Mouse (Mus musculus) thymus, postnatal 10 days (tissue): ENCODE measurements around the gene Madd.

ENCODE experiments used
- DNase-seq, 2 experiments: peaks; one replicate each; pipeline ENCODE4 v3.0.0; 2021; ENCODE audit warnings: low spot score in 2 of 2

The Madd gene

DNA sequence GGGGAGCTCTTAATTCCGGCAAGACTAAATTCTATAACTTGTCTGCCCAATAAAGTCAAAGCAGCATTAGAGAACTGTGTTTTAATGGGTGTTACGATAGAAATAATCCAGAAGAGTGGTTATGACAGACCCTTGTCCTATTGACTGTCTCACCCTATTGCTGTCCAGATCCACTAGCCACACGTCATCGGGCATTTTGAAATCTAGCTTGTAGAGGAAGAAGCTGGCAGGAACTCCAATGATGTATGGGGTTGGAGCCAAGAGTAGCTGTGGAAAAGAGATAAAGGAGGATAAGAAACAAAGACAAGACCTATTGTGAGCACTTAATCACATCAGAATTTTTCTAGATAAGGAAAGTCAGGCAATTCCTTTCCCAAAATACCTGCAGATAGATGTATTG lies 8.1 kb downstream of the Madd start:
- DNase-seq = no peak

DNA sequence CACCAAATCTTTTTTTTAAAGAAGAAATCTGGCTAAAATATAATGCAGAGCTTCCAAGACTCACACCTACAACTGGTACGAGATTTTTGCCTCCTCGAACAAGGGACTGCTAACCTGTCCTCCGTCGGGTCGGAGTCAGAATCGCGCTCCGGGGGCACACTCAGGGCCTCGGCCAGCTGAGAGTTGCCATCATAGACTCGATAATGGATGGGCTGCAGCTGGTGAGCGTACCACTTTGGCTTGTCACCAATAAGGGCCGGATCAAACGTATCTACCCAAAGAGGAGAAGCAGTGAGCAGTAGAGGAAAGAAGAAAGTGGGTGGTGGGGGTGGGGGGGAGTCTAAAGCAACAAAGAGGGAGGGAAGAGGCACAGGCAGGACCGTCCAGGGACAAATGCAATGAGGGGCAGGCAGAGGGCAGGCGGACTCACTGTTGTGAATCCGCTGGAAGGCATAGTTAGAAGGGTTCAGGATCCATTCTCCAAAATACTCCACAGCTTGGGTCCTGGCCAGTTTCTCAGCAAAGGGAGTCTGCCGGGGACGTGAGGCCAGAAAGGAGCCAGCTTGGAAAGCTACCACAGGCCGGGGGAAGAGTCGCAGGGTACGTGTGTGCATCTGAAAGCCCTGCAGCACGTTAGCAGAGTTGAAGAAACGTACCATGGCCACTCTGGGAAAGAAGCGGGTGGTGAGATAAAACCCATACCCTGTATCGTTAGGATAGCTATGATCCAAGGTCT lies 13.9 kb downstream of the Madd start:
- no peak for DNase-seq

DNA sequence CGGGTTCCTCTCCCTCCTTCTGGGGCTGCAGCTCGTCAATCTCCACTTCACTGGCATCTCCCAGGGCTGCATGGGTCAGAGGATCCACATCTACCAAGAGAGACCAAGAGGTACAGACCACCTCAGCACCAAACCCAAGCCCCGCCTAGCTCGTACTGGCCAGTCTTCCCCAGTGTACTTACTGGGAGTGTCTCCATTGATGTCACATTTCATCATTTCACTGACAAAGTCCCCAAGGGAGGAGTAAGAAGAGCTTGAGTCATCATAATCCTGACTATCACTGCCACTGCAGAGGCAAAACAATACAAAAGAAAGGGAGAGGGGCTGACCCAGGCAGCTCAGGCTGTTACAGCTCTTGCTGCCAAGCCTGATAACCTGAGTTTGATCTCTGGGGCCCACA lies 16.0 kb downstream of the Madd start:
- no peak for DNase-seq

GRCm38 (mm10) chr2:91164991-91165390 lies 18.6 kb downstream of the Madd start:
- no peak for DNase-seq

DNA sequence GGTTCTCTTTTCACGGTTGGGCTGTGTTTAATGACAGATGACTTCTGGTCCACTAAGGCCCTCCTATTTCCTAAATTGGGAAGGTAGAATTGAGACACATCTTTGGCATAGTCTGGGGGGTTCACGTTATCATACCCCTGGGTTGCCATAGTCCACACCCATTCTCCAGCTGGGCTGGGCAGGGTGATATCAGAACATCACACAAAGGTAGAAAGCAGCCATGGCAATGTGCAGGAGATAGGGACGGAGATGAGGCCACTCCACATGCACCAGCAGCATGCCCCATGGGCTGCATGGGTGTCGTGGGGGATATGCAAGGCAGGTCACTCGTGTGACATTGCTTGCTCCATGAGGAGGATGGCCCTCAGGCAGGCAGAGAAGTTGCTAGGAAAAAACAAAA lies 20.1 kb downstream of the Madd start:
- DNase-seq = no peak

- no peak for DNase-seq
Observed at GRCm38 (mm10) chr2:91162952-91163351, 20.7 kb downstream of the Madd start.

DNA sequence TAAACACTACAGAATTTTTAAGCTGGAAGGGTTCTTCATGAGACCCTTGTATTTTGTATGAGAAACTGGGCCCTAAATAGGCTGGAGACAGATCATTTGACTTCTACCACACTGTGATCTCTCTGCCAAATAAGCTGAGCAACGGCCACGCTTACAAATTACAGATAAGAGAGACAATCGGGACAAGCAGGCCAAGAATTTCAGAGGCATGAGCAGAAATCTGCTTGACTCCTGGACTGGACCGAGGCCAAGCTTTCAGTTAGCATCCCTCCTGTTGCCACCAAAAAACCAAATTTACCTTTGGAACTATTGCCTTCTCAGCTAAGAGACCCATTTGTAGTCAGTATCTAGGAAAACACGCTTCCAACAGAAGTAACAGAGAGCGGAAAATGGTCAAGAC lies 23.0 kb downstream of the Madd start:
- no peak for DNase-seq

DNA sequence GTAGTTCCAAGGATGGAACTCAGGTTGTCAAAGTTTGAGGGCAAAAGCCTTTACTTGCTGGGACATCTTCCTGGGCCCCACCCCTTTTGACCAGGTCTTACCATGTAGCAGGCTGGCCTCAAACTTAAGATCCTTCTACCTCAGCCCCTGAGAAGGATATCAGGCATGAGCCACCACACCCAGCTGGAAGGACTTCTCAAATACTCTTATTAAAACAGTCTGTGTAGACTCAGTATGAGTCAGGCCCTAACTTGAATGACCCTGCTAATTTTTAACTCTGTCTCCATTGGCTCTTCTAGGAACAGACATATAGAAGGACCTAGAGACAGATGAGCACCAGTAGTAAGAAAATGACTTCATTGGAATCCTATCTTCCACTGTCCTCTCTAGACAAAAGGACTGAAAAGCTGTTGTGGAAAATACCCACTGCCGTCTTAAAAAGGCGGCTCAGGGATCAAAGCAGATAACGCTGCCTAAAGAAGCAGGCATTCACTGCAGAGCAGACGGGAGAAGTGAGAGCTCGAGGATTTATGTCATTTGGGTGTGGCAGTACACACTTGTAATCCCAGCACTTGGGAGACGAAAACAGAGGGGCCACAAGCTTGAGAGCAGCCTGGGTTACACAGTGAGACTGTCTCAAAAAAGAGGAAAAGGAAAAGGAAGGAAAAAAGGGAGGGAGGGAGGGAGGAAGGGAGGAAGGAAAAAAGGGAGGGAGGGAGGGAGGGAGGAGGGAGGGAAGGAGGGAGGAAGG lies 26.5 kb downstream of the Madd start:
- DNase-seq = no peak

DNA sequence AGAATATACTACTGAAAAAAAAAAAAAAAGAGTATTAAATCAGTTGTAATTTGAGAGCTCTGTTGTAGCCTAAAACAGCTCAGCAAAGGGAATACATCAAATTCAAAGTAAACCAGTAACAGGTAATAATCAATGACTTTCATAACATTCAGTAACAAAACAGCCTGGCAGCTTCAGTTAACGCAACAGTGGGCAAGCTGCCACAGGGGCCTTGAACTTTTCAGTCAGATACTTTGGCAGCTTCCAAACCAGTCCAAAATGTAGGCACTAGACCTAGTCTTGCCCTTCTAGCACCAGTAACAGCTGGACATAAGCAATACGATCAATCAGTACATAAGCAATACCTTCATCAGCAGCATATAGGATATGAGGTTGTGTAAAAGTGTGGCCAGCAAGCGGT lies 29.5 kb downstream of the Madd start:
- no peak for DNase-seq

- no peak for DNase-seq
Observed at GRCm38 (mm10) chr2:91152885-91153377, 30.7 kb downstream of the Madd start.

DNA sequence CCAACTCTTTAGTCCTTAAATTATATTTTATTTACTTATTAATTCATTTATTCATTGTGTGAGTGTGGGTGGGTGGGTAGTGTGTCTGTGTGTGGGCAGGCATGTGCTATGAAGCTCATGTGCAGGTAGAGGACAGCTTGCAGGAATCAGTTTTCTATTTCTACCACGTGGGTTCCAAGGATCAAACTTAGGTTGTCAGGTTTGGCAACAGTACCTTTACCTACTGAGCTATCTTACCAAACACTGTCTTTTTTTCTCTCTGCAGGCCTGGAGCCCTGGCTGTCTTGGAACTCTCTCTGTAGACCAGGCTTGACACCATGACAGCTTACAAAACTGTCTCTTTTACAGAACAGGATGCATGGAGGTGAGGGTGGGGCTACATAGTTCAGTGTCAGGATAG lies 32.3 kb downstream of the Madd start:
- DNase-seq = no peak

DNA sequence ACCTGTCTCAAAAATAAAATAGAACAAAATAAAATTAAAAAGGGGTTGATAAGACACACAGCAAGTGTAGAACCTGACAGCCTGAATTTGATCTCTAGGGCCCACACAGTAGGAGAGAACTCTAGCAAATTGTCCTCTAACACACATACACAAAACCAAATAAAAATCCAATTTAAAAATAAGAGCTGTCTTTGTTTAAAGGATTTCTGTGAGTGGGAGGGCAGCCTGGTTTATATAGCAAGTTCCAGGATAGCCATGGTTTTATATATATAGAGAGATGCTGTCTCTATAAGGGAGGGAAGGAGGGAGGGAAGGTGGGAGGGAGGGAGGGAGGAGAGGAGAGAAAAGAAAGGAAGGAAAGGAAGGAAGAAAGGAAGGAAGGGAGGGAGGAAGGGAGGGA lies 35.5 kb downstream of the Madd start:
- no peak for DNase-seq

- no peak for DNase-seq
Observed at GRCm38 (mm10) chr2:91143401-91143800, 40.2 kb downstream of the Madd start.

DNA sequence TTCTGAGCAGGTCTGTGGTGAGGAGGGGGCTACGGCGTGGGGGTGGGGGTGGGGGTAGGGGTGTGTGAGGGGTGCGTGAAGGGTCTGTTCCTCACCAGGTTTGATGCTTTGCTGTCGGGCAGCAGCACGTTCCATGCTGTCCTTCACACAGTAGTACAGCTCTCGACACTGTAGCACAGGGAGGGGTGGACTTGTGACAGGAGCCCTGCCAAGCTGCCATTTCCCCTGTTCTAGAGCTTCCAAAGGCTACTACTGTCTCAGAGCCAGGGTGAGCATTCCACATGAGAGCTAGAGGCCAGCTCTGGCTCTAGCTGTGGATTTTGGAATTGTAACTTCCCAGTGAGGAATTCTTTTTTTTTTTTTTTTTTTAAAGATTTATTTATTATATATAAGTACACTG lies 40.7 kb downstream of the Madd start:
- DNase-seq = no peak

- DNase-seq = no peak
Observed at GRCm38 (mm10) chr2:91139764-91140163, 43.9 kb downstream of the Madd start.

- no peak for DNase-seq
Observed at GRCm38 (mm10) chr2:91139311-91139710, 44.3 kb downstream of the Madd start.

DNA sequence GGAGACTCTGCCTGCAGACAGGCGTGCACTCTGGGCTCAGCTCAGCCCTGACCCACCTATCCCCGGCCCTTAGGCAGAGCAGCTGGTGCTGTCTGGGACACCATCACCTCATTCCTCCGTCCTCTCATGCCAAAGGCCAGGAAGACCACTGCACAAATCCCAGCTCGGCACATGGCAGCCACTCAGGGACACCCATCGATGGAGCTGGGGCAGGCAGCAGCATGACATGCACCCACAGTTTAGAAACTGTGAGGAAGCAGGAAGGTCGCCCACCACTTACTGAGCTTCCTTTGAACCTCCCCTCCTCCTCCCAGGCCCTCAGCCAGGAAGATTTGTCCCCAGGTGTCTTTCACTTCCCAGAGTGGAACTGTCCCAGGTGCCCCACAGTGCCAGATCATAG lies 46.2 kb downstream of the Madd start:
- no peak for DNase-seq

- DNase-seq = no peak
Observed at GRCm38 (mm10) chr2:91136513-91137412, 46.9 kb downstream of the Madd start.

- DNase-seq = no peak
Observed at GRCm38 (mm10) chr2:91132035-91132434, 51.6 kb downstream of the Madd start.

DNA sequence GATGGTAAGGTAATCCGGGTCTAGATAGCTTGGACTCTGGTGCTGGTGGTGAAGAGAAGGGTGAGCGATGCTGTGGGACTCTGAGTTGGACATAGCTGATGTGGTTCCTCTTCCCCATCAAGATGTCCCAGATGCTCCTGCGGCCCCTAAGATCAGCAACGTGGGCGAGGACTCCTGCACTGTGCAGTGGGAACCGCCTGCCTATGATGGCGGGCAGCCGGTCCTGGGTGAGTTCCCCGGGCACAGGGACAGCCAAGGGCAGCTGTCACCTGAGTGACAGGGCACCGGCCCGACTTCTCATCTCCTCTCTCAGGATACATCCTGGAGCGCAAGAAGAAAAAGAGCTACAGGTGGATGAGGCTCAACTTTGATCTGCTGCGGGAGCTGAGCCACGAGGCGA lies 52.4 kb downstream of the Madd start:
- no peak for DNase-seq

DNA sequence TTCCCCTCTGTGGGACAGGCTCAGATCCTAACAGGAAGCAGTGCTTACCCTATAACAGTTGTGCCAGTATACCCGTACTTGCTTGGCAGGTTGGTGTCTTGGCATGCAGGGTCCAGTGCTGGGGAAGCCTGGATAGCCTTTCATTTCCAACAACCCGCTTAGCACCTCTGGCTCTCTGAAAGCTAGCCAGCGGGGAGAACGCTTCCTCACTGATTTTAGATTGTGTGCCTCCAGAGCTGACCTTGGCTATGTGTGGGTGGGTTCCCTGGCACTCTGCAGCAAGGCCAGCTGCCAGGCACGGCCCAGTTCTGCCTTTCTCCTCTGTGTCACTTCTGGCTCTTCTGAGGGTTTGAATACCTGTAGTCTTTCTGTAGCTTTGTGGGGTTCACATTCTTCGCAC lies 53.5 kb downstream of the Madd start:
- no peak for DNase-seq

GRCm38 (mm10) chr2:91128761-91129160 lies 54.9 kb downstream of the Madd start:
- no peak for DNase-seq
